8 mouse cellular contexts compared by ENCODE assay signal in genomic region chr7:99534901-99535735, GRCm38 (mm10). TPM values are rescaled to one million over a fixed set of nuclear protein-coding genes. Genes with fewer than 3 reads are reported as not detected.
DNase-seq lines count a peak whose midpoint lies in the region; ATAC-seq and TF ChIP-seq lines count a peak whose summit lies in the region.

Gene Arrb1 (plus strand): TSS chr7:99535466.

- ATAC-seq in CD4-positive, CD25-positive, alpha-beta regulatory T cell, adult 4 months: peak; percentile 76
- peak; percentile 58 for ATAC-seq in erythroblast, adult 5-6 weeks (replicated peaks; ENCODE audit: low FRiP score, poor library complexity, severe bottlenecking)
- ATAC-seq in heart, embryonic 11.5 days (replicated peaks; ENCODE audit: insufficient number of reproducible peaks, low FRiP score, low TSS enrichment): peak; percentile 85
- ATAC-seq in kidney, embryonic 16.5 days (ENCODE audit: low FRiP score, low TSS enrichment): peak; percentile 83
- ATAC-seq in liver, embryonic 12.5 days: peak; percentile 83

- no peaks in the 10 kb centered on the region for H3K36me3 ChIP-seq in heart, embryonic 11.5 days (ENCODE audit: control insufficient read depth, insufficient read depth, low read length)
- no peaks in the 10 kb centered on the region for H3K36me3 ChIP-seq in kidney, embryonic 16.5 days (ENCODE audit: insufficient read depth, low read length)
- H3K36me3 ChIP-seq in liver, embryonic 12.5 days: peaks cover 5% of the 10 kb centered on the region; the same call in 1 of the 2 replicates
- no peaks in the 10 kb centered on the region for H3K36me3 ChIP-seq in splenic B cell, adult 2 months (ENCODE audit: control insufficient read depth, insufficient read depth, low read length, poor library complexity, severe bottlenecking)

- H3K4me2 ChIP-seq in heart, embryonic 11.5 days: peak within 1 kb of the TSS; percentile 93
- H3K4me2 ChIP-seq in kidney, embryonic 16.5 days (replicated peaks; ENCODE audit: low read depth, low read length): peak within 1 kb of the TSS; percentile 67
- H3K4me2 ChIP-seq in liver, embryonic 12.5 days: peak within 1 kb of the TSS; percentile 94

- H3K4me1 ChIP-seq in heart, embryonic 11.5 days (ENCODE audit: control insufficient read depth, insufficient read depth, low read length): peaks cover 45% of the 10 kb centered on the region
- H3K4me1 ChIP-seq in kidney, embryonic 16.5 days (ENCODE audit: insufficient read depth, low read length): peaks cover 51% of the 10 kb centered on the region
- H3K4me1 ChIP-seq in liver, embryonic 12.5 days: peaks cover 98% of the 10 kb centered on the region

- no peaks in the 10 kb centered on the region for H3K27me3 ChIP-seq in heart, embryonic 11.5 days (ENCODE audit: control insufficient read depth, insufficient read depth, low read length)
- H3K27me3 ChIP-seq in kidney, embryonic 16.5 days (ENCODE audit: insufficient read depth, low read length): no peaks in the 10 kb centered on the region
- H3K27me3 ChIP-seq in liver, embryonic 12.5 days (replicated peaks): no peaks in the 10 kb centered on the region
- H3K27me3 ChIP-seq in splenic B cell, adult 2 months (ENCODE audit: control insufficient read depth, insufficient read depth, low read length, poor library complexity, severe bottlenecking): no peaks in the 10 kb centered on the region

- WGBS in heart, embryonic 11.5 days (ENCODE audit: insufficient replicate concordance): under 1% methylated on average over 65 of the region's 68 CpGs
- under 1% methylated on average over 56 of the region's 68 CpGs for WGBS in kidney, embryonic 16.5 days
- WGBS in liver, embryonic 12.5 days (ENCODE audit: insufficient replicate concordance): under 1% methylated on average over 67 of the region's 68 CpGs

- peak; percentile 94 for DNase-seq in brain, embryonic 14.5 days (ENCODE audit: low read depth)
- peak; percentile 91 for DNase-seq in naive thymus-derived CD4-positive, alpha-beta T cell, adult 2 months (ENCODE audit: low read depth)
- DNase-seq in splenic B cell, adult 2 months (ENCODE audit: low read depth, low spot score): peak; percentile 90

- TF ChIP-seq CTCF in brain, embryonic 14.5 days (IDR thresholded peaks at IDR 0.05; ENCODE audit: borderline replicate concordance, extremely low read depth, insufficient read depth, insufficient read length): peak; percentile 46; the same call in 1 of the 2 replicates

- H3K27ac ChIP-seq in heart, embryonic 11.5 days (ENCODE audit: low read depth, low read length): peak within 1 kb of the TSS; percentile 94
- H3K27ac ChIP-seq in kidney, embryonic 16.5 days (ENCODE audit: low read length): peak within 1 kb of the TSS; percentile 89
- H3K27ac ChIP-seq in liver, embryonic 12.5 days: peak within 1 kb of the TSS; percentile 97

- peak within 1 kb of the TSS; percentile 73 for H3K4me3 ChIP-seq in heart, embryonic 11.5 days (ENCODE audit: low read depth, low read length)
- H3K4me3 ChIP-seq in kidney, embryonic 16.5 days (ENCODE audit: low read length): peak within 1 kb of the TSS; percentile 78
- peak within 1 kb of the TSS; percentile 84 for H3K4me3 ChIP-seq in liver, embryonic 12.5 days

- TF ChIP-seq POLR2A in brain, embryonic 14.5 days (IDR thresholded peaks at IDR 0.05; ENCODE audit: borderline replicate concordance, extremely low read depth, insufficient read depth, insufficient read length, poor library complexity, severe bottlenecking): peak; percentile 70

- H3K9me3 ChIP-seq in heart, embryonic 11.5 days (replicated peaks; ENCODE audit: control insufficient read depth, low read length): no peaks in the 10 kb centered on the region
- H3K9me3 ChIP-seq in kidney, embryonic 16.5 days (ENCODE audit: low read length): no peaks in the 10 kb centered on the region
- H3K9me3 ChIP-seq in liver, embryonic 12.5 days (replicated peaks): no peaks in the 10 kb centered on the region

- H3K9ac ChIP-seq in heart, embryonic 11.5 days (ENCODE audit: low read depth, low read length): peak within 1 kb of the TSS; percentile 89
- H3K9ac ChIP-seq in kidney, embryonic 16.5 days (replicated peaks; ENCODE audit: low read length): peak within 1 kb of the TSS; percentile 89
- peak within 1 kb of the TSS; percentile 97 for H3K9ac ChIP-seq in liver, embryonic 12.5 days

RNA-seq across cellular contexts. Expression of gene Arrb1, which starts in this region (rescaled TPM):
- polyA plus RNA-seq in CD4-positive, CD25-positive, alpha-beta regulatory T cell, adult 4 months (2017; shearing (Covaris generic)): 10 to 100 TPM; 12.3 to 22.0 TPM
- polyA plus RNA-seq in brain, embryonic 14.5 days (2012; rRNA removed): 45.5 and 63.2 TPM in 2 replicates
- 185 and 204 TPM in 2 replicates for total RNA-seq in erythroblast, adult 5-6 weeks (2015; ENCODE audit: low replicate concordance)
- 636 and 742 TPM in 2 replicates for total RNA-seq in erythroblast, adult 5-6 weeks (2017; ENCODE audit: low replicate concordance)
- 4.9 and 5.3 TPM in 2 replicates for polyA plus RNA-seq in heart, embryonic 11.5 days (2014; fragmentation: Nextera tagmentation; extraction: Ambion mirVana)
- polyA plus RNA-seq in kidney, embryonic 16.5 days (2015; fragmentation: Nextera tagmentation; extraction: Ambion mirVana): 11.2 and 11.4 TPM in 2 replicates
- polyA plus RNA-seq in liver, embryonic 12.5 days (2016; fragmentation: Nextera tagmentation; extraction: Ambion mirVana): 134 and 136 TPM in 2 replicates

Comparison
In these comparisons a context has a peak if more than half of its experiments do, and no peak if none do; other contexts are left out.
1. Peak in every context shown above with its lines: DNase-seq, ATAC-seq, H3K4me3 ChIP-seq and H3K27ac ChIP-seq.